ENCODE assay signal across 23 mouse cellular contexts in genomic region chr1:77220783-77221182, GRCm38 (mm10).
A peak's percentile ranks its signal among the peaks of the same experiment; 100 is the strongest.
DNase-seq lines count a peak whose midpoint lies in the region; ATAC-seq and TF ChIP-seq lines count a peak whose summit lies in the region.
"Had no signal": no experiment of that assay in that cellular context is flagged by ENCODE, and none has a peak within 500 bp of the region (broad histone marks: within the 10 kb centered on the region; RNA-seq: fewer than 3 reads in every experiment).

No protein-coding gene starts in this region.

- DNase-seq in liver, result no peak
- DNase-seq in liver, embryonic 14.5 days (ENCODE audit: low read depth in 3 of 3, low spot score in 3 of 3), result no peak
- DNase-seq in lung, postnatal 10 days, result no peak
- no peak for DNase-seq in retina, postnatal 1 day
- no peak for DNase-seq in left cerebral cortex, adult 9 months (ENCODE audit: low spot score in 2 of 2)
- DNase-seq: adrenal gland, adult 2 months; adrenal gland, postnatal 25 days; cerebellum, adult 2 months; cerebellum, postnatal 10 days; gastrocnemius, postnatal 14 days; heart, adult 2 months; heart, postnatal 14 days had no signal

- peaks cover 7% of the 10 kb centered on the region; the same call in 1 of the 2 replicates for H3K4me1 ChIP-seq in liver, embryonic 12.5 days
- H3K4me1 ChIP-seq in liver, embryonic 14.5 days (replicated peaks; ENCODE audit: control insufficient read depth in 2 of 2, insufficient read depth in 2 of 2, low read length in 1 of 2), result peaks cover 0 to 6% of the 10 kb centered on the region in 2 experiments; a peak in 2 of 4 replicates
- H3K4me1 ChIP-seq: forebrain, embryonic 15.5 days; heart, embryonic 15.5 days; hindbrain, embryonic 13.5 days had no signal

- no peaks in the 10 kb centered on the region for H3K27me3 ChIP-seq in liver, embryonic 12.5 days (replicated peaks)
- no peaks in the 10 kb centered on the region for H3K27me3 ChIP-seq in liver, embryonic 14.5 days (ENCODE audit: control insufficient read depth, insufficient read depth, low read length)
- H3K27me3 ChIP-seq: CH12.LX; forebrain, embryonic 15.5 days; heart, embryonic 15.5 days; hindbrain, embryonic 13.5 days; Patski had no signal

- TF ChIP-seq CTCF in liver, embryonic 14.5 days (IDR thresholded peaks at IDR 0.05; ENCODE audit: low read depth), result no peak

- no peak overlapping the region for H3K9ac ChIP-seq in liver, embryonic 12.5 days
- no peak overlapping the region for H3K9ac ChIP-seq in liver, embryonic 14.5 days (replicated peaks)
- H3K9ac ChIP-seq: forebrain, embryonic 15.5 days; heart, embryonic 15.5 days; hindbrain, embryonic 13.5 days had no signal

- H3K4me2 ChIP-seq in liver, embryonic 12.5 days, result no peak overlapping the region
- no peak overlapping the region for H3K4me2 ChIP-seq in liver, embryonic 14.5 days (ENCODE audit: low read depth)
- H3K4me2 ChIP-seq: forebrain, embryonic 15.5 days; heart, embryonic 11.5 days; heart, embryonic 15.5 days; hindbrain, embryonic 13.5 days had no signal

- no peaks in the 10 kb centered on the region for H3K36me3 ChIP-seq in liver, embryonic 12.5 days
- H3K36me3 ChIP-seq in liver, embryonic 14.5 days (replicated peaks; ENCODE audit: control insufficient read depth, insufficient read depth, low read depth), result no peaks in the 10 kb centered on the region
- H3K36me3 ChIP-seq: forebrain, embryonic 10.5 days; forebrain, embryonic 15.5 days; heart, embryonic 15.5 days; hindbrain, embryonic 13.5 days had no signal

- H3K4me3 ChIP-seq in liver, embryonic 12.5 days, result no peak overlapping the region
- H3K4me3 ChIP-seq in liver, embryonic 14.5 days (ENCODE audit: insufficient read depth in 1 of 2, low read depth in 2 of 2, low read length in 2 of 2), result no peak overlapping the region
- H3K4me3 ChIP-seq: forebrain, embryonic 10.5 days; forebrain, embryonic 15.5 days; heart, adult 2 months; heart, embryonic 15.5 days; hindbrain, embryonic 13.5 days had no signal

- ATAC-seq in liver, embryonic 12.5 days, result peak; percentile 44; the same call in 1 of the 2 replicates
- ATAC-seq in erythroid progenitor cell, adult 5-6 weeks (replicated peaks; ENCODE audit: low FRiP score, poor library complexity, severe bottlenecking), result 0 out of 2 replicates have a peak, but pooled peaks have one; percentile 30
- ATAC-seq in liver, embryonic 14.5 days (ENCODE audit: insufficient read depth), result 0 out of 2 replicates have a peak, but pooled peaks have one; percentile 13
- ATAC-seq: activated CD4-positive, CD25-positive, alpha-beta regulatory T cell, adult 4 months; forebrain, embryonic 15.5 days; hindbrain, postnatal 0 days had no signal

- no peak for TF ChIP-seq EP300 in liver, embryonic 14.5 days (IDR thresholded peaks at IDR 0.05; ENCODE audit: low read depth)

- 29% methylated on average over 6 of the region's 6 CpGs for WGBS in liver, embryonic 12.5 days (ENCODE audit: insufficient replicate concordance)
- WGBS in liver, embryonic 14.5 days (ENCODE audit: insufficient replicate concordance), result 27% methylated on average over 6 of the region's 6 CpGs

- H3K9me3 ChIP-seq in liver, embryonic 12.5 days (replicated peaks), result no peaks in the 10 kb centered on the region
- H3K9me3 ChIP-seq in liver, embryonic 14.5 days (ENCODE audit: control insufficient read depth, low read length), result no peaks in the 10 kb centered on the region
- H3K9me3 ChIP-seq: forebrain, embryonic 10.5 days; forebrain, embryonic 15.5 days; heart, embryonic 15.5 days; hindbrain, embryonic 13.5 days had no signal

- H3K27ac ChIP-seq in liver, embryonic 12.5 days, result no peak overlapping the region
- H3K27ac ChIP-seq in liver, embryonic 14.5 days, result no peak overlapping the region
- H3K27ac ChIP-seq: forebrain, embryonic 10.5 days; forebrain, embryonic 15.5 days; heart, adult 2 months; heart, embryonic 15.5 days; hindbrain, embryonic 13.5 days; hindbrain, postnatal 0 days had no signal
